Mouse (Mus musculus): ENCODE measurements around the gene Fancg. TPM values are rescaled to one million over a fixed set of nuclear protein-coding genes. Genes with fewer than 3 reads are reported as not detected.

The Fancg gene
- polyA plus RNA-seq, 1 experiment from 2014 or later: 32.8 TPM

DNA sequence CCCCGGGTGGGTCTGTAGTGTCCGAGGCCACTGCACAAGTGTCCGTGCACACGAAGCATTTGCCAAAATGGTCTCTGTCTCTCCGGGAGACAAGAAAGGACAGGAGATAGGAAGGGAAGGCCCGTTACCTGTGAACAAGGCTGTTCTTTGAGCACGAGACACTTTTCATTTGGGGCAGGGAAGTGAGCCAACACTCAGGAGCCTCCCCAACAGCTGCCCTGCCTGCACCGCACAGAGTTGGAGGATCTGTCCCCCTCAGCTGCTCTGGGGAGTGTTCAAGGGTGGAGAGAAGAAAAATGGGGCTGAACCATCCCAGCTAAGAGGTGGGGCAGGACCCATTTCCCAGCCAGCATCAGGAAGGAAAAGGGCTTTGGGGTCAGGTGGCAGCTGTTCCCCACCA is 52.3 kb downstream of the Fancg start:
- H3K27me3 ChIP-seq (replicated peaks; ENCODE audit: control insufficient read depth, insufficient read depth, low read length): no peaks in the 10 kb centered on the region
- no peaks in the 10 kb centered on the region for H3K9me3 ChIP-seq (ENCODE audit: control insufficient read depth, low read length)
- WGBS: 87% methylated on average over 8 of the region's 8 CpGs
- no peak overlapping the region for H3K27ac ChIP-seq (ENCODE audit: low read length)
- no peak for ATAC-seq
- no peak overlapping the region for H3K4me2 ChIP-seq (ENCODE audit: low read length)
- H3K36me3 ChIP-seq (ENCODE audit: control insufficient read depth, insufficient read depth): peaks cover 23% of the 10 kb centered on the region
- H3K9ac ChIP-seq (replicated peaks; ENCODE audit: low read depth, low read length): no peak overlapping the region
- peaks cover 22% of the 10 kb centered on the region for H3K4me1 ChIP-seq (replicated peaks; ENCODE audit: control insufficient read depth, insufficient read depth, low read length)
- H3K4me3 ChIP-seq (replicated peaks; ENCODE audit: low read length): no peak overlapping the region

DNA sequence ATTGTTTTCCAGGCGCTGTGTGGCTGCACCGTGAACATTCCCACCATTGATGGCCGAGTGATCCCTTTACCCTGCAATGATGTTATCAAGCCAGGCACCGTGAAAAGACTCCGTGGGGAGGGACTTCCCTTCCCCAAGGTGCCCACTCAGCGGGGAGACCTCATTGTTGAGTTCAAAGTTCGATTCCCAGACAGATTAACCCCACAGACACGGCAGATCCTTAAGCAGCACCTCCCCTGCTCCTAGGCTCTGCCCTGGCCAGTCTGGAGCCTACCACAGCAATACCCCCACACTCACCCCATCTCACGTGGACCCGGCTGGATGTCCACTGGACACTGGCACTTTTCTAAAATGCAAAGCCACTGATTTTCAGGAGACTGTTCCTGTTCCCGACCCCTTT is 53.0 kb downstream of the Fancg start:
- Histone ChIP-seq H3K27ac (ENCODE audit: low read length) (no peak overlapping the region), H3K4me1 (replicated peaks; ENCODE audit: control insufficient read depth, insufficient read depth, low read length) (peaks cover 28% of the 10 kb centered on the region), H3K4me3 (replicated peaks; ENCODE audit: low read length) (no peak overlapping the region), H3K36me3 (ENCODE audit: control insufficient read depth, insufficient read depth) (peaks cover 23% of the 10 kb centered on the region), H3K27me3 (replicated peaks; ENCODE audit: control insufficient read depth, insufficient read depth, low read length) (no peaks in the 10 kb centered on the region), H3K9ac (replicated peaks; ENCODE audit: low read depth, low read length) (no peak overlapping the region), H3K9me3 (ENCODE audit: control insufficient read depth, low read length) (no peaks in the 10 kb centered on the region), H3K4me2 (ENCODE audit: low read length) (no peak overlapping the region)
- 73% methylated on average over 11 of the region's 11 CpGs for WGBS
- ATAC-seq: no peak

DNA sequence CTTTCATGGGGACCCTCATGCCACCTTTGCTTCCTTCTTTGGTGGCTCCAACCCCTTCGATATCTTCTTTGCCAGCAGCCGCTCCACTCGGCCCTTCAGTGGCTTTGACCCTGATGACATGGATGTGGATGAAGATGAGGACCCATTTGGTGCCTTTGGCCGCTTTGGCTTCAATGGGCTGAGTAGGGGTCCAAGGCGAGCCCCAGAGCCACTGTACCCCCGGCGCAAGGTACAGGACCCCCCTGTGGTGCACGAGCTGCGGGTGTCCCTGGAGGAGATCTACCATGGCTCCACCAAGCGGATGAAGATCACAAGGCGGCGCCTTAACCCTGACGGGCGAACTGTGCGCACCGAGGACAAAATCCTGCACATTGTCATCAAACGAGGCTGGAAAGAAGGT is 53.7 kb downstream of the Fancg start:
- peaks cover 23% of the 10 kb centered on the region for H3K36me3 ChIP-seq (ENCODE audit: control insufficient read depth, insufficient read depth)
- H3K9ac ChIP-seq (replicated peaks; ENCODE audit: low read depth, low read length): no peak overlapping the region
- H3K4me3 ChIP-seq (replicated peaks; ENCODE audit: low read length): no peak overlapping the region
- ATAC-seq: no peak
- no peaks in the 10 kb centered on the region for H3K27me3 ChIP-seq (replicated peaks; ENCODE audit: control insufficient read depth, insufficient read depth, low read length)
- H3K27ac ChIP-seq (ENCODE audit: low read length): no peak overlapping the region
- H3K9me3 ChIP-seq (ENCODE audit: control insufficient read depth, low read length): no peaks in the 10 kb centered on the region
- H3K4me2 ChIP-seq (ENCODE audit: low read length): no peak overlapping the region
- WGBS: 93% methylated on average over 17 of the region's 17 CpGs
- peaks cover 36% of the 10 kb centered on the region for H3K4me1 ChIP-seq (replicated peaks; ENCODE audit: control insufficient read depth, insufficient read depth, low read length)

DNA sequence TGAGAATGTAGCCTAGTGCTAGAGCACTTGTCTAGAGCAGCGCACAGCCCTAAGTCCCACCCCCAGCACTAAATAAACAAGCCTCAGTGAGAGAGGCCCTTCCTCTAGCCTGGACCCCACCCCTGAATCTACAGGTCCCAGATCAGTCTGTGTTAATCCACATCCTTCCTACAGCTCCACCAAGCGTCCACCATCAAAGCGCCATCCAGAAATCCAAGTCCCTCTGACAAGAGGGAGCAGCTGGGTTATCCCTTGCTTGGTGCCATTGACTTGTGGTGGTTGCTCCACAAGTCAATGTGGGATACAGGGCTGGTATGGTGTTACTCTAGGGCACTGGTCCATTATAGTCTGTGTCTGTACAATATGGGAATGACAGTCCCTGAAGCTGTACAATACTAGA is 55.1 kb downstream of the Fancg start:
- Histone ChIP-seq H3K4me1 (replicated peaks; ENCODE audit: control insufficient read depth, insufficient read depth, low read length) (peaks cover 49% of the 10 kb centered on the region), H3K4me2 (ENCODE audit: low read length) (no peak overlapping the region), H3K27ac (ENCODE audit: low read length) (no peak overlapping the region), H3K4me3 (replicated peaks; ENCODE audit: low read length) (no peak overlapping the region), H3K27me3 (replicated peaks; ENCODE audit: control insufficient read depth, insufficient read depth, low read length) (no peaks in the 10 kb centered on the region), H3K9me3 (ENCODE audit: control insufficient read depth, low read length) (no peaks in the 10 kb centered on the region), H3K36me3 (ENCODE audit: control insufficient read depth, insufficient read depth) (peaks cover 23% of the 10 kb centered on the region), H3K9ac (replicated peaks; ENCODE audit: low read depth, low read length) (no peak overlapping the region)
- no peak for ATAC-seq
- WGBS: 96% methylated on average over 3 of the region's 3 CpGs

DNA sequence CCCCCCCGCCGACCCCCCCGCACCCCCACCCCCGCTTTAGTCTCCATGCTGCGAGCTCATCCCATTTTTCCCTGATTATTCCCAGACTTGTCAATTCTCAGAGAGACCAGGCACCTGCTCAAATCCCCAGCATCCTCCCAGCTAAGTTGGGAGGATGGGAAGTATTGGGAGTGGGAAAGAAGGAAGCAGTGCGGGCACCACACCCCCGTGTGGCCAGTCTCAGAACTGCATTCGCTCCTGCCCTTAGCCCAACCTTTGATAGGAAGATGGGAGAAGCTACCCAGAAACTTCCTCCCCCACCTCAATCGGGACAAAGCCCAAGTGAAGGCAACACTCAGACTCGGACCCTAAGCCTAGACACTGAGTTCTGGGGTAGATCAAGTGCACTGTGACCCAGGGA is 56.0 kb downstream of the Fancg start:
- H3K4me3 ChIP-seq (replicated peaks; ENCODE audit: low read length): peak overlapping the region; percentile 89
- H3K4me1 ChIP-seq (replicated peaks; ENCODE audit: control insufficient read depth, insufficient read depth, low read length): peaks cover 49% of the 10 kb centered on the region
- H3K9ac ChIP-seq (replicated peaks; ENCODE audit: low read depth, low read length): peak overlapping the region; percentile 39; the same call in 1 of the 2 replicates

DNA sequence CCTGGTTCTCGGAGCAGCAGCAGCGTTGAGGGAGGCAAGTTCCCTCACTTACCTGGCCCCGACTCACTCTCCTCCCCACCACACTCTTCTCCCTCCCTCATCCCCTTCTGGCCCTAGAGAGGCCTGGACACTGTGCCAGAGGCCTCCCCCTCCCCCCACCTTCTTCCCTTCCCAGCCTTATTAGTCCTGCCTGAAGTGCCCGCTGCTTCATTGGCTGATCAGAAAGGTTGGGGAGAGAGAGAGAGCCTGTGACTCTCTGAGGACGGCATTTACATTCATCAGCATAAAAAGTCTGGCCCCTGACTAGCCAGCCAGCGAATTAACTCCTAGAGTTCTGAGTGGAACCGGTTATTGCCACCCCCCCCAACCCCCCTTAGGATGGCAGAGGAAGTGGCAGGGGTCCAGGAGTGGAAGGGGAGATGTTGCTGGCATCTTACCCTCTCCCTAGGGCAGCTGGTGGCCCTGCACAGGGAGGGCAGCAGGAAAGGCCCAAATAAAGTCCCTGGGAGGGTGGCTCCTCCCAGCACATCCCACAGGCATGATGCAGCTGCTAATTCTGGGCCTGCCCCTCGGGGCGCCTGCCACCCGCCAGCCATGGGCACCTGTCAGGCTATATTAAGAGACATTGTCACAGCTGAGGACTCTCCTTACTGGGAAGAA is 56.7 kb downstream of the Fancg start:
- H3K4me3 ChIP-seq (replicated peaks; ENCODE audit: low read length): peak overlapping the region; percentile 89
- 1% methylated on average over 9 of the region's 10 CpGs for WGBS
- peak overlapping the region; percentile 99 for H3K9ac ChIP-seq (replicated peaks; ENCODE audit: low read depth, low read length)
- H3K36me3 ChIP-seq (ENCODE audit: control insufficient read depth, insufficient read depth): peaks cover 23% of the 10 kb centered on the region
- H3K4me2 ChIP-seq (ENCODE audit: low read length): peak overlapping the region; percentile 89
- H3K4me1 ChIP-seq (replicated peaks; ENCODE audit: control insufficient read depth, insufficient read depth, low read length): peaks cover 57% of the 10 kb centered on the region
- H3K27me3 ChIP-seq (replicated peaks; ENCODE audit: control insufficient read depth, insufficient read depth, low read length): no peaks in the 10 kb centered on the region
- peak overlapping the region; percentile 86 for H3K27ac ChIP-seq (ENCODE audit: low read length)
- H3K9me3 ChIP-seq (ENCODE audit: control insufficient read depth, low read length): no peaks in the 10 kb centered on the region
- no peak for ATAC-seq

More for the DNA sequence above, 56.0 kb downstream of the Fancg start:
- Histone ChIP-seq H3K4me2 (ENCODE audit: low read length) (peak overlapping the region; percentile 89), H3K36me3 (ENCODE audit: control insufficient read depth, insufficient read depth) (peaks cover 23% of the 10 kb centered on the region), H3K9me3 (ENCODE audit: control insufficient read depth, low read length) (no peaks in the 10 kb centered on the region), H3K27ac (ENCODE audit: low read length) (peak overlapping the region; percentile 86), H3K27me3 (replicated peaks; ENCODE audit: control insufficient read depth, insufficient read depth, low read length) (no peaks in the 10 kb centered on the region)
- no peak for ATAC-seq
- WGBS: 6% methylated on average over 10 of the region's 10 CpGs

DNA sequence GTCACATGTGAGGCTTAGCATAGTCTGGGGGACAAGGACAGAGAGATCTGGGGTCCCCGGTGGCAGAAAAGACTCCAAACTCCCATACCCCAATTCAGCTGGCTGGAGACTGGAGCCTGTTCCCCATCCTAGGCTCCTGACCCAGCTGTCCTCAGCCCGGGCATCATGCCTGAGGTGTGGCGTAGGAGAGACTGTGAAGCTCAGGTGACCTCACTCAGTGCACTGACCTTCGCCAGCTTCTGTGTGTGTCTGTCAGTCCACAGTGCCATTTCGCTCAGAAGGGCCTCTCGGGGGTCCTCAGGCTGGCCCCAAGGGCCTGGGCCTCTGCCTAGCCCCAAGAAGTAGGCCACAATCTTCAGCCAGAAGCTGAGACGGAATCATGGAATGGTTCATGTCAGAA is 57.7 kb downstream of the Fancg start:
- WGBS: 83% methylated on average over 7 of the region's 7 CpGs
- Histone ChIP-seq H3K27ac (ENCODE audit: low read length) (peak overlapping the region; percentile 25; the same call in 1 of the 2 replicates), H3K9me3 (ENCODE audit: control insufficient read depth, low read length) (no peaks in the 10 kb centered on the region), H3K4me1 (replicated peaks; ENCODE audit: control insufficient read depth, insufficient read depth, low read length) (peaks cover 66% of the 10 kb centered on the region), H3K9ac (replicated peaks; ENCODE audit: low read depth, low read length) (peak overlapping the region; percentile 99), H3K4me2 (ENCODE audit: low read length) (peak overlapping the region; percentile 89), H3K36me3 (ENCODE audit: control insufficient read depth, insufficient read depth) (peaks cover 17% of the 10 kb centered on the region), H3K27me3 (replicated peaks; ENCODE audit: control insufficient read depth, insufficient read depth, low read length) (no peaks in the 10 kb centered on the region), H3K4me3 (replicated peaks; ENCODE audit: low read length) (peak overlapping the region; percentile 89)
- no peak for ATAC-seq

Other genes with a start within 250 kb of the Fancg start
- gene Ccl21a, start 236.5 kb downstream of the Fancg start, polyA plus RNA-seq (2015; fragmentation: Nextera tagmentation; extraction: Ambion mirVana): 0.58 and 0.62 TPM in 2 replicates
- 0.15 TPM in 1 of 2 replicates, not detected in the other for gene Fam205a1, start 156.6 kb downstream of the Fancg start, polyA plus RNA-seq (2015; fragmentation: Nextera tagmentation; extraction: Ambion mirVana)
- gene Gm12394, start 153.7 kb downstream of the Fancg start, polyA plus RNA-seq (2015; fragmentation: Nextera tagmentation; extraction: Ambion mirVana): 0.24 and 0.49 TPM in 2 replicates
- gene Fam205c, start 136.3 kb downstream of the Fancg start, polyA plus RNA-seq (2015; fragmentation: Nextera tagmentation; extraction: Ambion mirVana): 1.4 and 1.6 TPM in 2 replicates
- 25.2 and 33.6 TPM in 2 replicates for gene Phf24, start 93.8 kb downstream of the Fancg start, polyA plus RNA-seq (2015; fragmentation: Nextera tagmentation; extraction: Ambion mirVana)
- 56.0 and 82.4 TPM in 2 replicates for gene Dnajb5, start 60.7 kb downstream of the Fancg start, polyA plus RNA-seq (2015; fragmentation: Nextera tagmentation; extraction: Ambion mirVana)
- 0.51 and 0.60 TPM in 2 replicates for gene 1700022I11Rik, start 40.9 kb downstream of the Fancg start, polyA plus RNA-seq (2015; fragmentation: Nextera tagmentation; extraction: Ambion mirVana)
- 509 and 532 TPM in 2 replicates for gene Vcp, start 10.0 kb downstream of the Fancg start, polyA plus RNA-seq (2015; fragmentation: Nextera tagmentation; extraction: Ambion mirVana)
- gene Pigo, start 15.3 kb upstream of the Fancg start, polyA plus RNA-seq (2015; fragmentation: Nextera tagmentation; extraction: Ambion mirVana): 20.9 and 24.5 TPM in 2 replicates
- 237 and 238 TPM in 2 replicates for gene Stoml2, start 21.2 kb upstream of the Fancg start, polyA plus RNA-seq (2015; fragmentation: Nextera tagmentation; extraction: Ambion mirVana)
- gene Fam214b, start 35.7 kb upstream of the Fancg start, polyA plus RNA-seq (2015; fragmentation: Nextera tagmentation; extraction: Ambion mirVana): 39.2 and 48.2 TPM in 2 replicates
- gene Unc13b, start 48.4 kb upstream of the Fancg start, polyA plus RNA-seq (2015; fragmentation: Nextera tagmentation; extraction: Ambion mirVana): 15.5 and 21.6 TPM in 2 replicates

All from forebrain, embryonic 16.5 days (tissue).